Mouse (Mus musculus): ENCODE measurements at regions not wholly inside any gene's neighbourhood (a gene's known extent, or its start where the extent isn't known, plus 50 kb on each side); places are given as distances from the start of the nearest gene placed in this dataset.

- ATAC-seq (ENCODE audit: insufficient number of reproducible peaks, low FRiP score, low TSS enrichment) = no peak
These were observed 462.8 kb upstream of the Cdh4 start for GRCm38 (mm10) chr2:178979451-178979850.

- ATAC-seq (ENCODE audit: insufficient number of reproducible peaks, low FRiP score, low TSS enrichment) = no peak
These were observed 460.3 kb upstream of the Cdh4 start for GRCm38 (mm10) chr2:178981736-178982502.

GRCm38 (mm10) chr2:178983801-178984200 is 458.4 kb upstream of the Cdh4 start:
- no peak for ATAC-seq (ENCODE audit: insufficient number of reproducible peaks, low FRiP score, low TSS enrichment)

- ATAC-seq (ENCODE audit: insufficient number of reproducible peaks, low FRiP score, low TSS enrichment) = no peak
These were observed 454.3 kb upstream of the Cdh4 start for GRCm38 (mm10) chr2:178987935-178988334.

- no peak for ATAC-seq (ENCODE audit: insufficient number of reproducible peaks, low FRiP score, low TSS enrichment)
These were observed 452.9 kb upstream of the Cdh4 start for GRCm38 (mm10) chr2:178989291-178989690.

- no peak for ATAC-seq (ENCODE audit: insufficient number of reproducible peaks, low FRiP score, low TSS enrichment)
These were observed 452.4 kb upstream of the Cdh4 start for GRCm38 (mm10) chr2:178989784-178990183.

GRCm38 (mm10) chr2:178990959-178991358 is 451.3 kb upstream of the Cdh4 start:
- ATAC-seq (ENCODE audit: insufficient number of reproducible peaks, low FRiP score, low TSS enrichment) = no peak

GRCm38 (mm10) chr2:178992334-178993116 is 449.7 kb upstream of the Cdh4 start:
- no peak for ATAC-seq (ENCODE audit: insufficient number of reproducible peaks, low FRiP score, low TSS enrichment)

GRCm38 (mm10) chr2:178997921-178998320 is 444.3 kb upstream of the Cdh4 start:
- ATAC-seq (ENCODE audit: insufficient number of reproducible peaks, low FRiP score, low TSS enrichment) = no peak

GRCm38 (mm10) chr2:179000448-179001081 is 441.7 kb upstream of the Cdh4 start:
- ATAC-seq (ENCODE audit: insufficient number of reproducible peaks, low FRiP score, low TSS enrichment) = no peak

GRCm38 (mm10) chr2:179007766-179008165 is 434.5 kb upstream of the Cdh4 start:
- ATAC-seq (ENCODE audit: insufficient number of reproducible peaks, low FRiP score, low TSS enrichment) = no peak

GRCm38 (mm10) chr2:179013891-179014593 is 428.2 kb upstream of the Cdh4 start:
- no peak for ATAC-seq (ENCODE audit: insufficient number of reproducible peaks, low FRiP score, low TSS enrichment)

GRCm38 (mm10) chr2:179022675-179023194 is 419.5 kb upstream of the Cdh4 start:
- ATAC-seq (ENCODE audit: insufficient number of reproducible peaks, low FRiP score, low TSS enrichment) = no peak

GRCm38 (mm10) chr2:179024225-179024624 is 418.0 kb upstream of the Cdh4 start:
- ATAC-seq (ENCODE audit: insufficient number of reproducible peaks, low FRiP score, low TSS enrichment) = no peak

GRCm38 (mm10) chr2:179033171-179033570 is 409.1 kb upstream of the Cdh4 start:
- no peak for ATAC-seq (ENCODE audit: insufficient number of reproducible peaks, low FRiP score, low TSS enrichment)

GRCm38 (mm10) chr2:179035446-179035845 is 406.8 kb upstream of the Cdh4 start:
- ATAC-seq (ENCODE audit: insufficient number of reproducible peaks, low FRiP score, low TSS enrichment) = no peak

GRCm38 (mm10) chr2:179039697-179040096 is 402.5 kb upstream of the Cdh4 start:
- no peak for ATAC-seq (ENCODE audit: insufficient number of reproducible peaks, low FRiP score, low TSS enrichment)

GRCm38 (mm10) chr2:179043671-179044070 is 398.6 kb upstream of the Cdh4 start:
- ATAC-seq (ENCODE audit: insufficient number of reproducible peaks, low FRiP score, low TSS enrichment) = no peak

GRCm38 (mm10) chr2:179045361-179045760 is 396.9 kb upstream of the Cdh4 start:
- ATAC-seq (ENCODE audit: insufficient number of reproducible peaks, low FRiP score, low TSS enrichment) = no peak

GRCm38 (mm10) chr2:179054441-179054840 is 387.8 kb upstream of the Cdh4 start:
- ATAC-seq (ENCODE audit: insufficient number of reproducible peaks, low FRiP score, low TSS enrichment) = no peak

Data from cerebellum, adult (tissue).